ENCODE assay signal across 9 mouse cellular contexts in the genomic region with DNA sequence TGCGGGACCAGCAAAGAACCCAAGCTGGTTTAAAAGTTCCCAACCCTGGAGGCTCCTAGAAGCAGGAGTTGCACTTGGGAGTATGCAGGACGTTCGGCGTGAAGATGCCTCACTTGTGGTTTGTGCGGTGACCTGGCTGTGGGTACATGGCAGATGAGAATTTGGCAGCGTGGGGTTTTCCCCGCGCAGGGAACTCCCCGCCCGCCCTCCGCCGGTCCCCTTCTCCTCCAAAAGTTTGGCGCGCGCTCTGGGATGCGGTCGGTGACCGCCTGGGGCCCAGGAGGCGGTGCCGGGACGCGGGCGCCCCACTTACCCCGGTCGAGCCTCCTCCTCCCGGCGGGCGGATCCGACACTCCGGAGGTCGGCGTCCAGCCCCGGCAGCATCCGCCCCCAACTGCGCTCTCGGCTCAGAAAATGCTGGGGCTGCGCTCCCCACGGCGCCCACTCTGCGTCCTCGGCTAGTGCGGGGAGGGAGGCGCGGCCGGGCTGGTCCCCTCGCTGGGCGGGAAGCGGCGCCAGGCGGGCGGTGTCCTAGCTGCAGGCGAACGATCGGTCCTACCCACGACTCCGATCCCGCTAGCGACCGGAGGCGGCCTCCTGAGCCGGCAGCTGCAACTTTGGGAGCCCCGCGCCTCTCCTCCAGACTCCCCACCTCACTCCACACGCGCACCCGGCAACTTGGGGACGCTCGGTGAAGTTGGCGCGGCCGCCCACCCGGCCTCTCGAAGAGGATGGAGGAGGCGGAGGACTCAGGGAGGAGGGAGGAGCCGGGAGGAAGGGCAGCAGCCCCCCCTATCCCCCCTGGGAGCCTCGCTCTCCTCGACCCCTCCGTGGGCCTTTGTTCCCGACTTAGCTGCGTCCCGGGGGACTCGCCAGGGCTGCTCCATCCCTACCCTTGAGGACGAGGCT. TPM values are rescaled to one million over a fixed set of nuclear protein-coding genes. Genes with fewer than 3 reads are reported as not detected.
DNase-seq lines count a peak whose midpoint lies in the region; ATAC-seq lines count a peak whose summit lies in the region.
"Had no signal": no experiment of that assay in that cellular context is flagged by ENCODE, and none has a peak within 500 bp of the region (broad histone marks: within the 10 kb centered on the region; RNA-seq: fewer than 3 reads in every experiment).

Chst3 (minus strand) TSS at position 670 of the 909 bp plus-strand sequence.

- peak within 1 kb of the TSS; percentile 79 for H3K9ac ChIP-seq in heart, embryonic 13.5 days
- H3K9ac ChIP-seq in kidney, embryonic 16.5 days (replicated peaks; ENCODE audit: low read length): peak within 1 kb of the TSS; percentile 84

- DNase-seq in frontal cortex, postnatal 25 days (ENCODE audit: low spot score in 2 of 2): no peak
- peak; percentile 78 for DNase-seq in embryonic facial prominence, embryonic 10.5 days (ENCODE audit: low spot score)
- peak; percentile 55 for DNase-seq in lung, postnatal 25 days (ENCODE audit: low spot score)
- DNase-seq in ovary, postnatal 36 days (ENCODE audit: low spot score): peak; percentile 61

- H3K4me3 ChIP-seq in embryonic facial prominence, embryonic 10.5 days: peak within 1 kb of the TSS; percentile 85
- H3K4me3 ChIP-seq in heart, embryonic 13.5 days: peak within 1 kb of the TSS; percentile 69
- H3K4me3 ChIP-seq in kidney, embryonic 16.5 days (ENCODE audit: low read length): peak within 1 kb of the TSS; percentile 75

- H3K27ac ChIP-seq in embryonic facial prominence, embryonic 10.5 days (replicated peaks): peak within 1 kb of the TSS; percentile 92
- H3K27ac ChIP-seq in heart, embryonic 13.5 days (replicated peaks): peak within 1 kb of the TSS; percentile 49; the same call in 1 of the 2 replicates
- peak within 1 kb of the TSS; percentile 72 for H3K27ac ChIP-seq in kidney, embryonic 16.5 days (ENCODE audit: low read length)

- peaks cover 53% of the 10 kb centered on the region for H3K27me3 ChIP-seq in embryonic facial prominence, embryonic 10.5 days (replicated peaks; ENCODE audit: low read depth, poor library complexity, severe bottlenecking)
- H3K27me3 ChIP-seq in heart, embryonic 13.5 days (replicated peaks): peaks cover 80% of the 10 kb centered on the region
- H3K27me3 ChIP-seq in kidney, embryonic 16.5 days (ENCODE audit: insufficient read depth, low read length): 0 out of 2 replicates have a peak, but pooled peaks cover 3% of the 10 kb centered on the region

- ATAC-seq in frontal cortex, adult (ENCODE audit: low TSS enrichment): 0 out of 2 replicates have a peak, but pooled peaks have one; percentile 29
- peak; percentile 43; the same call in 1 of the 2 replicates for ATAC-seq in heart, embryonic 13.5 days (ENCODE audit: extremely low read depth, insufficient number of reproducible peaks, low FRiP score, low TSS enrichment)
- peak; percentile 83 for ATAC-seq in kidney, embryonic 16.5 days (ENCODE audit: low FRiP score, low TSS enrichment)
- ATAC-seq in inflammation-experienced regulatory T-cells, adult 6 months: no peak

- WGBS in embryonic facial prominence, embryonic 10.5 days: under 1% methylated on average over 83 of the region's 83 CpGs
- 1% methylated on average over 78 of the region's 83 CpGs for WGBS in heart, embryonic 13.5 days
- WGBS in kidney, embryonic 16.5 days: under 1% methylated on average over 78 of the region's 83 CpGs

- H3K36me3 ChIP-seq in embryonic facial prominence, embryonic 10.5 days (replicated peaks): no peaks in the 10 kb centered on the region
- H3K36me3 ChIP-seq in heart, embryonic 13.5 days: no peaks in the 10 kb centered on the region
- H3K36me3 ChIP-seq in kidney, embryonic 16.5 days (ENCODE audit: insufficient read depth, low read length): no peaks in the 10 kb centered on the region
- H3K36me3 ChIP-seq: G1E had no signal

- no peaks in the 10 kb centered on the region for H3K9me3 ChIP-seq in embryonic facial prominence, embryonic 10.5 days
- no peaks in the 10 kb centered on the region for H3K9me3 ChIP-seq in heart, embryonic 13.5 days
- H3K9me3 ChIP-seq in kidney, embryonic 16.5 days (ENCODE audit: low read length): no peaks in the 10 kb centered on the region
- H3K9me3 ChIP-seq: G1E had no signal

- H3K4me1 ChIP-seq in embryonic facial prominence, embryonic 10.5 days: peaks cover 29% of the 10 kb centered on the region
- peaks cover 26% of the 10 kb centered on the region for H3K4me1 ChIP-seq in heart, embryonic 13.5 days
- peaks cover 21% of the 10 kb centered on the region for H3K4me1 ChIP-seq in kidney, embryonic 16.5 days (ENCODE audit: insufficient read depth, low read length)

- peak within 1 kb of the TSS; percentile 83 for H3K4me2 ChIP-seq in heart, embryonic 13.5 days
- H3K4me2 ChIP-seq in kidney, embryonic 16.5 days (replicated peaks; ENCODE audit: low read depth, low read length): peak within 1 kb of the TSS; percentile 95

RNA-seq across cellular contexts. Expression of gene Chst3, which starts in this region (rescaled TPM):
- polyA plus RNA-seq in embryonic facial prominence, embryonic 10.5 days (2016; fragmentation: Nextera tagmentation; extraction: Ambion mirVana): 1.8 and 1.9 TPM in 2 replicates
- 0.43 and 0.60 TPM in 2 replicates for polyA plus RNA-seq in heart, embryonic 13.5 days (2015; fragmentation: Nextera tagmentation; extraction: Ambion mirVana)
- polyA plus RNA-seq in kidney, embryonic 16.5 days (2015; fragmentation: Nextera tagmentation; extraction: Ambion mirVana): 2.1 and 2.2 TPM in 2 replicates
- polyA plus RNA-seq in inflammation-experienced regulatory T-cells, adult 6 months (2017; shearing (Covaris generic)): under 1 TPM in 2 of 3 experiments, not detected in 1; 0.36 to 0.40 TPM
- polyA plus RNA-seq: G1E had no signal

Comparison
In these comparisons a context has a peak if more than half of its experiments do, and no peak if none do; other contexts are left out.
1. Peak in ATAC-seq, H3K4me3 ChIP-seq, H3K27ac ChIP-seq, H3K9ac ChIP-seq and H3K4me2 ChIP-seq in heart, embryonic 13.5 days; RNA of the gene not detected or under 1 TPM.
2. DNase-seq: peak in embryonic facial prominence, embryonic 10.5 days (single experiment), lung, postnatal 25 days (single experiment) and ovary, postnatal 36 days (single experiment); none in frontal cortex, postnatal 25 days (0 of 2).
3. Peak in every context shown above with its lines, with median percentiles within 50 percentile points of each other: H3K27ac ChIP-seq and H3K4me3 ChIP-seq.